ENCODE assay signal across 8 mouse cellular contexts in genomic region chr10:7682249-7682648, GRCm38 (mm10). TPM values are rescaled to one million over a fixed set of nuclear protein-coding genes. Genes with fewer than 3 reads are reported as not detected.
DNase-seq lines count a peak whose midpoint lies in the region; ATAC-seq and TF ChIP-seq lines count a peak whose summit lies in the region.

No protein-coding gene starts in this region.

- H3K4me1 ChIP-seq in heart, embryonic 12.5 days (replicated peaks) = peaks cover 41% of the 10 kb centered on the region
- H3K4me1 ChIP-seq in bone marrow, adult 2 months (ENCODE audit: control insufficient read depth, insufficient read depth, low read length) = no peaks in the 10 kb centered on the region
- H3K4me1 ChIP-seq in hindbrain, embryonic 12.5 days = peaks cover 29% of the 10 kb centered on the region
- H3K4me1 ChIP-seq in midbrain, embryonic 11.5 days (ENCODE audit: control insufficient read depth, insufficient read depth, low read length) = peaks cover 20% of the 10 kb centered on the region

- H3K27me3 ChIP-seq in heart, embryonic 12.5 days (replicated peaks) = no peaks in the 10 kb centered on the region
- no peaks in the 10 kb centered on the region for H3K27me3 ChIP-seq in hindbrain, embryonic 12.5 days
- no peaks in the 10 kb centered on the region for H3K27me3 ChIP-seq in midbrain, embryonic 11.5 days (ENCODE audit: control insufficient read depth, insufficient read depth, low read length)

- peak overlapping the region; percentile 89 for H3K4me2 ChIP-seq in heart, embryonic 12.5 days
- peak overlapping the region; percentile 63 for H3K4me2 ChIP-seq in hindbrain, embryonic 12.5 days (replicated peaks)
- peak overlapping the region; percentile 70 for H3K4me2 ChIP-seq in midbrain, embryonic 11.5 days

- intact Hi-C loops in heart, postnatal 14 days (cut with DNase I) = no loop called here

- peaks cover 23% of the 10 kb centered on the region for H3K36me3 ChIP-seq in heart, embryonic 12.5 days
- H3K36me3 ChIP-seq in hindbrain, embryonic 12.5 days = peaks cover 15% of the 10 kb centered on the region
- H3K36me3 ChIP-seq in midbrain, embryonic 11.5 days (ENCODE audit: control insufficient read depth, insufficient read depth, low read length) = 0 out of 2 replicates have a peak, but pooled peaks cover 7% of the 10 kb centered on the region

- peak overlapping the region; percentile 96 for H3K9ac ChIP-seq in heart, embryonic 12.5 days
- peak overlapping the region; percentile 100; the same call in 1 of the 2 replicates for H3K9ac ChIP-seq in hindbrain, embryonic 12.5 days
- H3K9ac ChIP-seq in midbrain, embryonic 11.5 days (ENCODE audit: low read length) = peak overlapping the region; percentile 99

- no peaks in the 10 kb centered on the region for H3K9me3 ChIP-seq in heart, embryonic 12.5 days (replicated peaks)
- no peaks in the 10 kb centered on the region for H3K9me3 ChIP-seq in hindbrain, embryonic 12.5 days (replicated peaks)
- no peaks in the 10 kb centered on the region for H3K9me3 ChIP-seq in midbrain, embryonic 11.5 days (ENCODE audit: control insufficient read depth, low read length)

- H3K27ac ChIP-seq in heart, embryonic 12.5 days (ENCODE audit: poor library complexity, severe bottlenecking) = no peak overlapping the region
- no peak overlapping the region for H3K27ac ChIP-seq in bone marrow, adult 2 months (ENCODE audit: control insufficient read depth, insufficient read depth, low read depth, low read length, poor library complexity)
- no peak overlapping the region for H3K27ac ChIP-seq in hindbrain, embryonic 12.5 days
- no peak overlapping the region for H3K27ac ChIP-seq in midbrain, embryonic 11.5 days (ENCODE audit: low read depth, low read length)

- DNase-seq in heart, postnatal 14 days = no peak
- no peak for DNase-seq in midbrain, embryonic 11.5 days (ENCODE audit: low spot score, missing footprints)
- no peak for DNase-seq in embryo, embryonic 10 days (ENCODE audit: low spot score)
- no peak for DNase-seq in kidney, postnatal 4 days
- no peak for DNase-seq in thymus, postnatal 4 days

- peak overlapping the region; percentile 93 for H3K4me3 ChIP-seq in heart, embryonic 12.5 days
- peak overlapping the region; percentile 18 for H3K4me3 ChIP-seq in bone marrow, adult 2 months (replicated peaks; ENCODE audit: control insufficient read depth, low read depth, low read length)
- peak overlapping the region; percentile 100 for H3K4me3 ChIP-seq in hindbrain, embryonic 12.5 days
- peak overlapping the region; percentile 98 for H3K4me3 ChIP-seq in midbrain, embryonic 11.5 days (ENCODE audit: low read depth, low read length)

- no peak for TF ChIP-seq CTCF in bone marrow, adult 2 months (IDR thresholded peaks at IDR 0.05; ENCODE audit: control insufficient read depth, insufficient read depth, low read length)

- 47% methylated on average over 3 of the region's 3 CpGs for WGBS in heart, embryonic 12.5 days
- 56% methylated on average over 3 of the region's 3 CpGs for WGBS in bone marrow, adult 2 months
- WGBS in hindbrain, embryonic 12.5 days = 64% methylated on average over 3 of the region's 3 CpGs
- 73% methylated on average over 3 of the region's 3 CpGs for WGBS in midbrain, embryonic 11.5 days

- no peak for ATAC-seq in heart, embryonic 12.5 days (ENCODE audit: insufficient number of reproducible peaks, low FRiP score)
- no peak for ATAC-seq in hindbrain, embryonic 12.5 days (ENCODE audit: low FRiP score)
- no peak for ATAC-seq in midbrain, embryonic 11.5 days (ENCODE audit: low FRiP score)

- no peak for TF ChIP-seq POLR2A in bone marrow, adult 2 months (IDR thresholded peaks at IDR 0.05; ENCODE audit: borderline replicate concordance, control insufficient read depth, low read depth, low read length)

RNA-seq across cellular contexts. Expression of gene Lats1, which starts 1.2 kb away (rescaled TPM):
- polyA plus RNA-seq in heart, embryonic 12.5 days (2016; fragmentation: Nextera tagmentation; extraction: Ambion mirVana) = 5.5 and 5.8 TPM in 2 replicates
- total RNA-seq in heart, postnatal 14 days (2021) = 10 to 100 TPM; 16.9 to 17.2 TPM
- 6.0 and 6.2 TPM in 2 replicates for polyA plus RNA-seq in bone marrow, adult 2 months (2011; ENCODE audit: insufficient read depth, insufficient read length, low replicate concordance, missing spikeins)
- polyA plus RNA-seq in hindbrain, embryonic 12.5 days (2016; fragmentation: Nextera tagmentation; extraction: Ambion mirVana) = 16.4 and 17.0 TPM in 2 replicates
- polyA plus RNA-seq in midbrain, embryonic 11.5 days (2014; fragmentation: Nextera tagmentation; extraction: Ambion mirVana) = 14.4 and 15.4 TPM in 2 replicates

RNA-seq across cellular contexts. Expression of gene Pcmt1, which starts 1.3 kb away (rescaled TPM):
- 131 and 134 TPM in 2 replicates for polyA plus RNA-seq in heart, embryonic 12.5 days (2016; fragmentation: Nextera tagmentation; extraction: Ambion mirVana)
- total RNA-seq in heart, postnatal 14 days (2021) = 100 to 1,000 TPM in 1 of 2 experiments, 10 to 100 TPM in 1; 98.7 to 106 TPM
- polyA plus RNA-seq in bone marrow, adult 2 months (2011; ENCODE audit: insufficient read depth, insufficient read length, low replicate concordance, missing spikeins) = 45.7 and 71.7 TPM in 2 replicates
- polyA plus RNA-seq in hindbrain, embryonic 12.5 days (2016; fragmentation: Nextera tagmentation; extraction: Ambion mirVana) = 136 and 137 TPM in 2 replicates
- polyA plus RNA-seq in midbrain, embryonic 11.5 days (2014; fragmentation: Nextera tagmentation; extraction: Ambion mirVana) = 154 and 159 TPM in 2 replicates

RNA-seq across cellular contexts. Expression of gene Nup43, which starts 14.9 kb away (rescaled TPM):
- polyA plus RNA-seq in heart, embryonic 12.5 days (2016; fragmentation: Nextera tagmentation; extraction: Ambion mirVana) = 34.5 and 39.7 TPM in 2 replicates
- total RNA-seq in heart, postnatal 14 days (2021) = 1 to 10 TPM; 4.8 to 5.5 TPM
- 9.4 and 14.6 TPM in 2 replicates for polyA plus RNA-seq in bone marrow, adult 2 months (2011; ENCODE audit: insufficient read depth, insufficient read length, low replicate concordance, missing spikeins)
- 40.6 and 42.2 TPM in 2 replicates for polyA plus RNA-seq in hindbrain, embryonic 12.5 days (2016; fragmentation: Nextera tagmentation; extraction: Ambion mirVana)
- 60.0 and 67.5 TPM in 2 replicates for polyA plus RNA-seq in midbrain, embryonic 11.5 days (2014; fragmentation: Nextera tagmentation; extraction: Ambion mirVana)

RNA-seq across cellular contexts. Expression of gene Katna1, which starts 43.6 kb away (rescaled TPM):
- polyA plus RNA-seq in heart, embryonic 12.5 days (2016; fragmentation: Nextera tagmentation; extraction: Ambion mirVana) = 33.4 and 37.0 TPM in 2 replicates
- 10 to 100 TPM; 14.7 TPM for total RNA-seq in heart, postnatal 14 days (2021)
- 20.5 and 71.3 TPM in 2 replicates for polyA plus RNA-seq in bone marrow, adult 2 months (2011; ENCODE audit: insufficient read depth, insufficient read length, low replicate concordance, missing spikeins)
- polyA plus RNA-seq in hindbrain, embryonic 12.5 days (2016; fragmentation: Nextera tagmentation; extraction: Ambion mirVana) = 48.2 and 51.5 TPM in 2 replicates
- 73.1 and 73.8 TPM in 2 replicates for polyA plus RNA-seq in midbrain, embryonic 11.5 days (2014; fragmentation: Nextera tagmentation; extraction: Ambion mirVana)

Comparison
In these comparisons a context has a peak if more than half of its experiments do, and no peak if none do; other contexts are left out.
1. H3K4me3 ChIP-seq: peak in every context shown above with its lines; median percentile 100 in hindbrain, embryonic 12.5 days; 98 in midbrain, embryonic 11.5 days; 93 in heart, embryonic 12.5 days; 18 in bone marrow, adult 2 months.